Mouse (Mus musculus): Measurements from ENCODE around the gene Ppp6r1.

DNA sequence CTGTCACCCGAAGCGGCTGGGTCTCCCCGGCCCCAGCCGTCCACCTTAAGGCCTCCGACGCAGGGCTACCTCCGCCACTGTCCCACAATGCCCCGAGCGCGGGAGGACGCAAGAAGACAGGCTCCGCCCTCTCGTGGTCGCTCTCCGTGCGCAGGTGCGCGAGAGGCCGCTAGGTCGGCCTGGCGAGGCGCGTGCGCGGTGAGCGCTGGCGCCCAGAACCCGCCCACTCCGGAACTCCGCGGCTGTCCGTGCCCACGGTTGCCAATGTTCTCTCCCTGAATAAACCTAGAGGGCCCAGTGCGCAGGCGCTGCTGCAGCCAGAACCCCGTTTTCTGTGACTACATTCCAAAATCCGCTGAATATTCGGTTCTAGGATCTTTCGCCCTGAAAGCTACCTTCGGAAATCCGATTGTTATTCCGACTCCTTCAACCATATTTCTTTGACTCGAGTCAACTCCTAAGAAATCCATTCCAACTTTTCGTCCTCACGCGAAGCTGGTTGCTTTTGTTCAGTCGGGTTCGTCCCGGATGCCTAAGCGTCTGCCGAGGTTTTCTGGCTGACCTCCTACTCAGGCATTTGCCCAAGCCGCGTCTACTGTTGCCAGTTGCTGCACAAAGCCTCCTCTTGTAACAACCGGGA is at the start of gene Ppp6r1:
- peak; percentile 72 for TF ChIP-seq POLR2A (IDR thresholded peaks at IDR 0.05; ENCODE audit: low read depth, low read length)
- TF ChIP-seq CTCF (conservative IDR thresholded peaks at IDR 0.05; ENCODE audit: insufficient read depth, insufficient read length, low read depth, low read length): 0 out of 2 replicates have a peak, but pooled peaks have one; percentile 27

Data from kidney, adult 2 months (tissue).